Mouse (Mus musculus) hindbrain, embryonic 10.5 days (tissue): Measurements from ENCODE around the gene Usp6nl. TPM values are rescaled to one million over a fixed set of nuclear protein-coding genes. Genes with fewer than 3 reads are reported as not detected.

ENCODE experiments used
- polyA plus RNA-seq: library from polyadenylated mRNA; unstranded; fragments of >200 nt; fragmentation: Nextera tagmentation; extraction: Ambion mirVana; gene quantifications from 2 replicates; pipeline ENCODE4 v1.2.1, GENCODE M21; 2016

The Usp6nl gene
- polyA plus RNA-seq, 1 experiment from 2014 or later, result 11.6 TPM

Other genes starting within 250 kb of the Usp6nl start
- gene Proser2, start 192.5 kb upstream of the Usp6nl start, polyA plus RNA-seq, result 3.4 and 4.2 TPM in 2 replicates
- gene Echdc3, start 109.6 kb upstream of the Usp6nl start, polyA plus RNA-seq, result 2.4 and 2.6 TPM in 2 replicates